Mouse (Mus musculus) kidney, embryonic 14.5 days (tissue): ENCODE results near the gene Slco1a5. TPM values are rescaled to one million over a fixed set of nuclear protein-coding genes. Genes with fewer than 3 reads are reported as not detected.

Experiments
- polyA plus RNA-seq: library from polyadenylated mRNA; unstranded; fragments of >200 nt; fragmentation: Nextera tagmentation; extraction: Ambion mirVana; gene quantifications from 2 replicates; pipeline ENCODE4 v1.2.1, GENCODE M21; 2014

The Slco1a5 gene
- polyA plus RNA-seq, 1 experiment from 2014 or later, result 0.12 TPM

Other genes with a start within 250 kb of the Slco1a5 start
- 0.53 and 1.3 TPM in 2 replicates for gene Slco1a6, start 114.5 kb downstream of the Slco1a5 start, polyA plus RNA-seq
- gene Iapp, start 24.6 kb downstream of the Slco1a5 start, polyA plus RNA-seq, result not detected in 2 replicates
- gene Pyroxd1, start 22.7 kb upstream of the Slco1a5 start, polyA plus RNA-seq, result 17.3 and 19.6 TPM in 2 replicates
- gene Recql, start 64.1 kb upstream of the Slco1a5 start, polyA plus RNA-seq, result 18.3 and 30.8 TPM in 2 replicates
- gene Golt1b, start 64.2 kb upstream of the Slco1a5 start, polyA plus RNA-seq, result 110 and 122 TPM in 2 replicates
- gene Spx, start 90.5 kb upstream of the Slco1a5 start, polyA plus RNA-seq, result 0.43 and 0.95 TPM in 2 replicates
- not detected in 2 replicates for gene Gys2, start 150.1 kb upstream of the Slco1a5 start, polyA plus RNA-seq
- 578 and 592 TPM in 2 replicates for gene Ldhb, start 185.0 kb upstream of the Slco1a5 start, polyA plus RNA-seq
- gene Kcnj8, start 248.6 kb upstream of the Slco1a5 start, polyA plus RNA-seq, result 18.8 and 21.0 TPM in 2 replicates